Mouse (Mus musculus): Measurements from ENCODE around the gene Mlxipl.
"Not testable (repeated sequence)": the region's sequence is repeated elsewhere in the genome, so short reads cannot be mapped to it uniquely, and the experiment has no call there.

GRCm38 (mm10) chr5:135049268-135049667, 40.4 kb upstream of the Mlxipl start:
- TF ChIP-seq GATA1 (IDR thresholded peaks at IDR 0.05; ENCODE audit: borderline replicate concordance, low read length); FLI1 (IDR thresholded peaks at IDR 0.05; ENCODE audit: low read length): not testable (repeated sequence)

Measured in megakaryocyte, embryonic 14.5 days (primary cell).